Mouse (Mus musculus): Measurements from ENCODE around the gene Olfr794. TPM values are rescaled to one million over a fixed set of nuclear protein-coding genes. Genes with fewer than 3 reads are reported as not detected.

Olfr794 gene
- polyA plus RNA-seq (2012; rRNA removed): not detected in 2 replicates

DNA sequence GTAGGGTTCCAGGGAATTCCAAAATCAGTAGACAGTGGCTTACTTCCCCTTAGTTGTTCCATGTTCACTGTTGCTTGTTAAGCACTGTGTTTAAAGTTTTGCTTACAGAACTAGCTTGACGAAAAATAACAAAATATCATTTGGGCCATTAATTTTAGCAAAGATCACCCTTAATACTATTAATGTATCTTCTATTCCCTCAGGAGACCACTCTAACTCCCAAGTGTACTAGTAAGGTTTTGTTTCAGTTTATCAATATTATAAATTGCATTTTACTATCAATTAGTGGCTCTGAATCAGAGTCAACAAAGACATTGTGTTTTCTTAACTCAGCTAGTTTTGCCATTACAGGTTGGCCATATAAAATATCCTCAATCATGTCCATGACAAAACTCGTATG, at the start of gene Olfr794:
Gene Olfr794 (plus strand): TSS at position 301 of the 400 bp plus-strand sequence.

DNA sequence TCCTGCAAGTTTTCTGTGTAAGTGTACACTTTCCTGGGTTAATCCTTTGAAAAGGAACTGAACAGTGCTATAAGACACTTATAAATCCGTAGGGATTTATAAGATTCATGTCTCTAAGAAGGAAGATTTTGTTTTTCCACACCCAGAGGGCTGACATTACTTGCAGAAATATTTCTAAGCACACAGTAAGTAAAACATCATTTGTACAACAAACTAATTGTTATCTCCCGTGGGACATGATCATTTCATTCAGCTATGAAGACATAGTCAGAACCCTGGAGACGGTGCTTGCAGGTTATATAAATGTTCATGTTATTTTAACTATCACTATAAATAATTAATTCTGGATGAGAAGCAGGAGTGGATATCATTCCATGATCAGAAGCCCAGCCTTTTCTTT, 46.0 kb upstream of the Olfr794 start, which contains the start of gene Olfr791:
Gene Olfr791 (plus strand): TSS at position 301 of the 400 bp plus-strand sequence.

DNA sequence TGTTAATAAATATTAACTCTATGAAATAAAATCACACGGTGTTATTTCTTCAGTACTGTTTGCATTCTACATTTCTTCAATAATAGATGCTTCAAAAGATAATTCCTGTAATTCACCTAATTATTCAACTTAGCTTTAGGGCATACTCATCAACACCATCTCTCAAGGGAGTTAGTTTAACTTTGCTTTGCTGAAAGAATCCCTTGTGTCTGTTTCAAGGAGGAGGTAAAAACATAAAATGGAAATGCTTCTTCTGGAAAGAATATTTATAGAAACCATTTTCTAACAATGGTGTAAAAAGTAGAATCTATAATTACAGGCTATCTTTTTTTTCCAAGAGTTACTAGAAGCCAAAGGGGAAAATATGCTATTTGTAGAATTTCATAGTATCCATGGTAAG, 28.6 kb upstream of the Olfr794 start, which contains the start of gene Olfr792:
Gene Olfr792 (plus strand): TSS at position 301 of the 400 bp plus-strand sequence.

DNA sequence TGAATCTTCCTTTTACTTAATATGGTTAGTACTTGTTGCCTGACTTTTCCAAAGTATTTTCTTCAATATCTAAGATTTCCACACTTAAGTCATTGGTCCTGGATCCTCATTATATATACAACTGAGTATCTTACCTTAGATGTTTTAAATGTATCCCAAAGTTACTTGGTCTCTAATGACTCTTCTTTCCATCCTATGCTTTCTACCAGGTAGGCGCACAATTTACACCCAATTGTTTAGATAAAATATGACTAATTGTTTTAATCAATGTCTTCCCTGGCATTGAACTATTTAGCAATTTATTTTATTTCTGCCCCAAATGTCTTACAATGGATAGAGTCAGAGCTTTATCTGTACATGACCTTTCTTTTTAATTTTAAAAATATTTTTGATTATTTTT, 45.0 kb downstream of the Olfr794 start, which contains the start of gene Olfr796:
Gene Olfr796 (minus strand): TSS at position 101 of the 400 bp plus-strand sequence.

Other genes with a start within 250 kb of the Olfr794 start
- not detected in 2 replicates for gene Olfr780, start 249.5 kb upstream of the Olfr794 start, polyA plus RNA-seq (2012; rRNA removed)
- gene Olfr781, start 238.8 kb upstream of the Olfr794 start, polyA plus RNA-seq (2012; rRNA removed): not detected in 2 replicates
- not detected in 2 replicates for gene Olfr782, start 218.8 kb upstream of the Olfr794 start, polyA plus RNA-seq (2012; rRNA removed)
- gene Olfr784, start 183.6 kb upstream of the Olfr794 start, polyA plus RNA-seq (2012; rRNA removed): 0.03 TPM in 1 of 2 replicates, not detected in the other
- gene Olfr785, start 162.2 kb upstream of the Olfr794 start, polyA plus RNA-seq (2012; rRNA removed): not detected in 2 replicates
- not detected in 2 replicates for gene Olfr786, start 140.3 kb upstream of the Olfr794 start, polyA plus RNA-seq (2012; rRNA removed)
- not detected in 2 replicates for gene Olfr787, start 105.8 kb upstream of the Olfr794 start, polyA plus RNA-seq (2012; rRNA removed)
- not detected in 2 replicates for gene Olfr788, start 96.7 kb upstream of the Olfr794 start, polyA plus RNA-seq (2012; rRNA removed)
- gene Olfr789, start 82.9 kb upstream of the Olfr794 start, polyA plus RNA-seq (2012; rRNA removed): not detected in 2 replicates
- gene Olfr790, start 69.2 kb upstream of the Olfr794 start, polyA plus RNA-seq (2012; rRNA removed): not detected in 2 replicates
- not detected in 2 replicates for gene Olfr791, start 45.9 kb upstream of the Olfr794 start, polyA plus RNA-seq (2012; rRNA removed)
- gene Olfr792, start 28.5 kb upstream of the Olfr794 start, polyA plus RNA-seq (2012; rRNA removed): not detected in 2 replicates
- not detected in 2 replicates for gene Olfr796, start 44.9 kb downstream of the Olfr794 start, polyA plus RNA-seq (2012; rRNA removed)
- gene Olfr798, start 60.3 kb downstream of the Olfr794 start, polyA plus RNA-seq (2012; rRNA removed): not detected in 2 replicates
- gene Olfr799, start 69.8 kb downstream of the Olfr794 start, polyA plus RNA-seq (2012; rRNA removed): not detected in 2 replicates
- not detected in 2 replicates for gene Olfr800, start 90.0 kb downstream of the Olfr794 start, polyA plus RNA-seq (2012; rRNA removed)
- not detected in 2 replicates for gene Olfr801, start 106.2 kb downstream of the Olfr794 start, polyA plus RNA-seq (2012; rRNA removed)
- not detected in 2 replicates for gene Olfr802, start 120.5 kb downstream of the Olfr794 start, polyA plus RNA-seq (2012; rRNA removed)
- not detected in 2 replicates for gene Olfr803, start 126.6 kb downstream of the Olfr794 start, polyA plus RNA-seq (2012; rRNA removed)
- not detected in 2 replicates for gene Olfr804, start 135.6 kb downstream of the Olfr794 start, polyA plus RNA-seq (2012; rRNA removed)
- gene Olfr805, start 161.7 kb downstream of the Olfr794 start, polyA plus RNA-seq (2012; rRNA removed): not detected in 2 replicates
- gene Olfr806, start 174.3 kb downstream of the Olfr794 start, polyA plus RNA-seq (2012; rRNA removed): not detected in 2 replicates
- not detected in 2 replicates for gene Olfr807, start 190.1 kb downstream of the Olfr794 start, polyA plus RNA-seq (2012; rRNA removed)
- not detected in 2 replicates for gene Olfr808, start 197.8 kb downstream of the Olfr794 start, polyA plus RNA-seq (2012; rRNA removed)
- gene Olfr809, start 207.0 kb downstream of the Olfr794 start, polyA plus RNA-seq (2012; rRNA removed): not detected in 2 replicates
- not detected in 2 replicates for gene Olfr810, start 227.3 kb downstream of the Olfr794 start, polyA plus RNA-seq (2012; rRNA removed)
- not detected in 2 replicates for gene Olfr811, start 236.7 kb downstream of the Olfr794 start, polyA plus RNA-seq (2012; rRNA removed)

Data from stomach, adult 2 months (tissue).